Mouse (Mus musculus) heart, embryonic 12.5 days (tissue): ENCODE results near the gene Cavin1. TPM values are rescaled to one million over a fixed set of nuclear protein-coding genes. Genes with fewer than 3 reads are reported as not detected.

Experiments
- ATAC-seq: fragments of 200-750 bp; cut with Nextera tagmentation; 2 replicates; pipeline ENCODE4 v1.8.0; 2017; ENCODE audit warnings: moderate TSS enrichment, moderate library complexity; ENCODE audit not compliant: insufficient number of reproducible peaks, low FRiP score
- H3K27ac ChIP-seq: fragments of 300-500 bp; sonication (generic); 2 replicates; pipeline ENCODE4 v1.5.1; 2016; ENCODE audit warnings: mild to moderate bottlenecking, moderate library complexity; ENCODE audit not compliant: poor library complexity, severe bottlenecking
- H3K27me3 ChIP-seq: fragments of 300-500 bp; sonication (generic); replicated peaks from 2 replicates; pipeline ENCODE4 v1.6.1; 2016; ENCODE audit warnings: mild to moderate bottlenecking, moderate library complexity
- H3K36me3 ChIP-seq: fragments of 300-500 bp; sonication (generic); 2 replicates; pipeline ENCODE4 v1.6.1; 2016; ENCODE audit warnings: mild to moderate bottlenecking, moderate library complexity
- H3K4me1 ChIP-seq: fragments of 300-500 bp; sonication (generic); replicated peaks from 2 replicates; pipeline ENCODE4 v1.6.1; 2016; ENCODE audit warnings: mild to moderate bottlenecking
- H3K4me2 ChIP-seq: fragments of 300-500 bp; sonication (generic); 2 replicates; pipeline ENCODE4 v1.6.1; 2016; ENCODE audit warnings: mild to moderate bottlenecking, moderate library complexity
- H3K4me3 ChIP-seq: fragments of 300-500 bp; sonication (generic); 2 replicates; pipeline ENCODE4 v1.5.1; 2016; ENCODE audit warnings: mild to moderate bottlenecking
- H3K9ac ChIP-seq: fragments of 300-500 bp; sonication (generic); 2 replicates; pipeline ENCODE4 v1.6.1; 2016; ENCODE audit warnings: mild to moderate bottlenecking, moderate library complexity
- H3K9me3 ChIP-seq: fragments of 300-500 bp; sonication (generic); replicated peaks from 2 replicates; pipeline ENCODE4 v1.6.1; 2016; ENCODE audit warnings: mild to moderate bottlenecking, moderate library complexity
- WGBS: fragments of 180-500 bp; shearing (Covaris S2); methylation state at CpG from one replicate; pipeline ENCODE4 v1.1.7; 2016; 5-methylcytosine and 5-hydroxymethylcytosine counted together
- polyA plus RNA-seq: library from polyadenylated mRNA; unstranded; fragments of >200 nt; fragmentation: Nextera tagmentation; extraction: Ambion mirVana; gene quantifications from 2 replicates; pipeline ENCODE4 v1.2.1, GENCODE M21; 2016

The Cavin1 gene
- polyA plus RNA-seq, 1 experiment from 2014 or later: 348 TPM

DNA sequence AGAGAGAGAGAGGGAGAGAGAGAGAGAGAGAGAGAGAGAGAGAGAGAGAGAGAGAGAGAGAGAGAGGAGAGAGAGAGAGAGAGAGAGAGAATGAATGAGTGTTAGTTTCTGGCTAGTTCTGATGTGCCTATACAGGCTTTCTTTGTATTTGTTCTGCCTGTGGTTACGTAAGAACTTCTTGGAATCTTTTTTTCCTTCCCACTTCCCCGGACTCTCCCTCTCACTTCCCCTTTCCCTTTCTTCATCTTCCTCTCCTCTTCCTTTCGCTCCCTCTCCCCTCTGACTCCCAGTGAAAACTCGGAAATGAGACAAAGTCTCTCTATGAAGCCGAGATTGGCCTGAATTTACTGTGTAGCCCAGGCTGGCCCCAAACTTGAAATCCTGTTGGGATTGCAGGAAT is 24.0 kb upstream of the Cavin1 start:
- Histone ChIP-seq H3K36me3 (no peaks in the 10 kb centered on the region), H3K27ac (no peak overlapping the region), H3K4me3 (no peak overlapping the region), H3K9ac (no peak overlapping the region), H3K9me3 (no peaks in the 10 kb centered on the region), H3K4me1 (no peaks in the 10 kb centered on the region), H3K27me3 (no peaks in the 10 kb centered on the region), H3K4me2 (no peak overlapping the region)
- 71% methylated on average over 5 of the region's 5 CpGs for WGBS
- ATAC-seq: no peak

- Histone ChIP-seq H3K27me3 (no peaks in the 10 kb centered on the region), H3K36me3 (no peaks in the 10 kb centered on the region), H3K9ac (no peak overlapping the region), H3K4me1 (no peaks in the 10 kb centered on the region), H3K27ac (no peak overlapping the region), H3K4me3 (no peak overlapping the region), H3K4me2 (no peak overlapping the region), H3K9me3 (no peaks in the 10 kb centered on the region)
- ATAC-seq: no peak
- WGBS: 43% methylated on average over 9 of the region's 9 CpGs
Measured at GRCm38 (mm10) chr11:100994233-100994632, 23.5 kb upstream of the Cavin1 start.

DNA sequence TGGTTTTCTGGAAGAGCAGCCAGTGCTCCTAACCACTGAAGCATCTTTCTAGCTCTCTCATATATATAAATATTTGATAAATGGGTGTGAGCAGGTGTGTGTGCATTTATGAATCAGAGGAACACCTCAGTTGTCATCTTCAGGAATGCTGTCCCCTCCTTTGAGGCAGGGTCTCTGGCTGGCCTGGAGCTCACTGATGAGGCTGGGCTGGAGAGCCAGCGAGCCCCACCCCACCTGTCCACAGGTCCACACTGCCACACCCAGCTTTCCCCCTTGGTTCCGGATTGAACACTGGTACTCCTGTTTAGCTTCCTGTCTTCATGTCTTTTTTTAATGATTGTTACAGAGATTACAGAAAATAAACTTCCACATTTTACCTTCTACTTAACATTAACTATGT is 22.8 kb upstream of the Cavin1 start:
- Histone ChIP-seq H3K36me3 (no peaks in the 10 kb centered on the region), H3K4me2 (no peak overlapping the region), H3K9me3 (no peaks in the 10 kb centered on the region), H3K9ac (no peak overlapping the region), H3K4me1 (no peaks in the 10 kb centered on the region), H3K4me3 (no peak overlapping the region), H3K27ac (no peak overlapping the region), H3K27me3 (no peaks in the 10 kb centered on the region)
- WGBS: 81% methylated on average over 2 of the region's 2 CpGs
- no peak for ATAC-seq

DNA sequence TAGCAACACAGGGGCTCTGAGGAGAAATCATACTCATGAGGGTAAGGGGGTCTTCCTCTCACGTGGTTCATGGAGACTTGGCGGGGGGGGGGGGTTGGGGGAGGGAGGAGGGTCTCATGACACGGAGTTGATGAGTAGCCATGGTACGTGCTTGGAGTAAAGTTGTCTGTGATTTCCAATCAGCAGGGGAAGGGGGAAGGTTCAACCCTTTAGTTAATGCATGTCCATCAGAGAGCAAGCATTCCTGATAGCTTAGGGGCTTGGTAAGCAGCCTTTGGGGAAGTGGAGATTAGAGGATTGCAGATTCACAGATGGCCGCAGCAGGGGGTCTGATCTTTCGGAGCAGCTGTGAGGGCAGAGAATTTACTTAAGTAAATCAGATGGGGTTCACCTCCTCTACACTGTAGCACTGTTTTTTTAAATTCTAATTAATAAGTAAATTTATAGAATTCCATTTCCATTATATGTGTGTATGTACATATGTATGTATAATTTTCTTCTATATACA is 20.4 kb upstream of the Cavin1 start:
- Histone ChIP-seq H3K27me3 (no peaks in the 10 kb centered on the region), H3K4me2 (no peak overlapping the region), H3K4me3 (no peak overlapping the region), H3K36me3 (no peaks in the 10 kb centered on the region), H3K27ac (no peak overlapping the region), H3K9ac (no peak overlapping the region), H3K9me3 (no peaks in the 10 kb centered on the region), H3K4me1 (no peaks in the 10 kb centered on the region)
- ATAC-seq: no peak
- 23% methylated on average over 6 of the region's 6 CpGs for WGBS

DNA sequence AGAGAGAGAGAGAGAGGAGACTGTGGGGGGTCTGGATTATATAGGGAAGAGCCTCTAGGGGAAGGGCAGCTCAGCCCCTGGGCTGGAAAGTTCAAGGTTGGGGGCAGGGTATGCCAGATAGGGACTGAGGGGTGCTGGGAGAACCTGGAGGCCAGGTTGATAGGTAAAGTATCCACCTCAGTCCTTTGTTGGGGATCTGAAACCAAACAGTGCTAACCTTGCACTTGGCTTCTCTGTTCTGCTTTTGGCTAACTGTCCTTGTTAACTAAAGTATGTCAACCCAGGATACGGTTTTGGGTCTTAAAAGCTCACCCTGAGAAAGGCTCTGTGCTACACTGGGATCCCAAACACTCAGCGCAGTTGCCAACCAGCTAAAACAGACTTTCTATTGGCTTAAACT is 19.0 kb upstream of the Cavin1 start:
- Histone ChIP-seq H3K4me2 (no peak overlapping the region), H3K27me3 (no peaks in the 10 kb centered on the region), H3K4me3 (no peak overlapping the region), H3K4me1 (no peaks in the 10 kb centered on the region), H3K9me3 (no peaks in the 10 kb centered on the region), H3K9ac (no peak overlapping the region), H3K27ac (no peak overlapping the region), H3K36me3 (no peaks in the 10 kb centered on the region)
- no peak for ATAC-seq
- 62% methylated on average over 2 of the region's 2 CpGs for WGBS

DNA sequence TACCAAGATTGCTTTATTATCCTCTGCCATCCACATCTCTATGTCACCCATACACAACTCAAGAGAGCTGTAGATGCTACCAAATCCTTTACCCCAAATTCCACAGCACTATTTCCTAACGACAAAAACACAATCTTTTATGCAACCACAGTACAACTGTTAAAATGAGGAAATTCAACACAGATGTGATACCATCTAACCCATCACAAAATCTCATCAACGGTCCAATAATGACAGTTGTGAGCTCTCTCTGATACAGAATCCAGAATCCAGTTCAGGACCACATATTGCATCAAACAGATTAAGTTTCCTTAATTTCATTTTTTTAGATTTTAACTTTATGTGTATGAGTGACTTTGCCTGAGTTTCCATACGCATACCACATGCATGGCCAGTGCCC is 18.0 kb upstream of the Cavin1 start:
- no peak overlapping the region for H3K4me3 ChIP-seq
- no peak overlapping the region for H3K27ac ChIP-seq
- H3K9me3 ChIP-seq: no peaks in the 10 kb centered on the region
- H3K36me3 ChIP-seq: no peaks in the 10 kb centered on the region
- WGBS: 78% methylated on average over 3 of the region's 3 CpGs
- ATAC-seq: no peak
- peaks cover 1% of the 10 kb centered on the region; the same call in 1 of the 2 replicates for H3K4me1 ChIP-seq
- H3K4me2 ChIP-seq: no peak overlapping the region
- no peaks in the 10 kb centered on the region for H3K27me3 ChIP-seq
- H3K9ac ChIP-seq: no peak overlapping the region

DNA sequence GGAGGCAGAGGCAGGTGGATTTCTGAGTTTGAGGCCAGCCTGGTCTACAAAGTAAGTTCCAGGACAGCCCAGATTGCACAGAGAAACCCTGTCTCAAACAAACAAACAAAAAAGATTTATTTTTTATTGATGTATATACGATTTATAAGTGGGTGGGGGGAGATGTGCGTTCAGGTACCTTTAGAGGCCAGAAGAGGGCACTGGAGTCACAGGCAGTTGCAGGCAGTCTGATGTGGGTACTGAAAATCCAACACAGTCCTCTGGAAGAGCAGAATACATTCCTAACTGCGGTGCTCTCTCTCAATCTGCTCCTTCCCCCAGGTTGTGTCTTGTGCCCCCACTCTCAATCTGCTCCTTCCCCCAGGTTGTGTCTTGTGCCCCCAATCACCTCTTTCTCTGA is 14.9 kb upstream of the Cavin1 start:
- Histone ChIP-seq H3K36me3 (no peaks in the 10 kb centered on the region), H3K9ac (no peak overlapping the region), H3K27ac (no peak overlapping the region), H3K4me2 (no peak overlapping the region), H3K4me3 (no peak overlapping the region), H3K4me1 (peaks cover 11% of the 10 kb centered on the region), H3K9me3 (no peaks in the 10 kb centered on the region), H3K27me3 (no peaks in the 10 kb centered on the region)
- ATAC-seq: no peak
- 54% methylated on average over 3 of the region's 3 CpGs for WGBS

GRCm38 (mm10) chr11:100983778-100984131 is 13.1 kb upstream of the Cavin1 start:
- H3K9ac ChIP-seq: peak overlapping the region; percentile 76; the same call in 1 of the 2 replicates

DNA sequence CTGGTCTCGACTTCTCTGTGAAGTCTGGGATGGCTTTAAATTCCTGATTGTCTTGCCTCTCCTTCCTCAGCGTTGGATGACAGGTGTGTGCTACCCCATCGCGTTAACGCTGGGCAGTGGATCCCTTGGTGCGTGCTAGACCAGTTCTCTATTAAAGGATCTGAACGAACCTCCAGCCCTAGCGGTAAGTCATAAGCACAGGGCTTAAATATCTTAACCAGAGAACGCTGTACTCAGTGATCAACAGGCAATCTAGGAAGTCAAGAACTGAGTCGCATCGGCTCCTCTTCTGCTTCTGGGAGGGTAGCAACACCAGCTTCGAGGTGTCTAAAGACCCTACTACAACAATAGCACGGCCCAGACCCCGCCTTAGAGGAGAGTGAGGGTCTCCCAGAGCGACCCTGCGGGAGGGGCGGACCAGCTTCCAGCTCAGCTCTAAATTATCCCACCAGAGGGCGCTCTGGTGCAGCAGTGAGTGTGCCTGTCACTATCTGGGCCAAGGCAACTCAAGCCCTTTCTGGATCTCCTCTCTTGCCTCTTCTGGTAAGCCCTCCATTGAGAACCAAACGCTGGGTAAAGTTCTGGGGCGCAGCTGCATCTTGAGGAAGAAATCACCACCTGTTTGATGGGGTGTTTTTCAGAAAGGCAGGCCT is 12.6 kb upstream of the Cavin1 start:
- Histone ChIP-seq H3K27ac (no peak overlapping the region; the same call in 1 of the 2 replicates), H3K9me3 (no peaks in the 10 kb centered on the region), H3K4me1 (peaks cover 24% of the 10 kb centered on the region), H3K36me3 (no peaks in the 10 kb centered on the region), H3K4me2 (peak overlapping the region; percentile 79), H3K4me3 (peak overlapping the region; percentile 49), H3K27me3 (no peaks in the 10 kb centered on the region), H3K9ac (peak overlapping the region; percentile 76)
- 4% methylated on average over 20 of the region's 20 CpGs for WGBS
- peak; percentile 60; the same call in 1 of the 2 replicates for ATAC-seq

More at GRCm38 (mm10) chr11:100983778-100984131, 13.1 kb upstream of the Cavin1 start:
- ATAC-seq: no peak
- peak overlapping the region; percentile 79; the same call in 1 of the 2 replicates for H3K4me2 ChIP-seq
- H3K4me1 ChIP-seq: peaks cover 24% of the 10 kb centered on the region
- H3K27ac ChIP-seq: no peak overlapping the region
- no peaks in the 10 kb centered on the region for H3K36me3 ChIP-seq
- H3K27me3 ChIP-seq: no peaks in the 10 kb centered on the region
- H3K9me3 ChIP-seq: no peaks in the 10 kb centered on the region
- WGBS: 69% methylated on average over 7 of the region's 7 CpGs
- H3K4me3 ChIP-seq: no peak overlapping the region

DNA sequence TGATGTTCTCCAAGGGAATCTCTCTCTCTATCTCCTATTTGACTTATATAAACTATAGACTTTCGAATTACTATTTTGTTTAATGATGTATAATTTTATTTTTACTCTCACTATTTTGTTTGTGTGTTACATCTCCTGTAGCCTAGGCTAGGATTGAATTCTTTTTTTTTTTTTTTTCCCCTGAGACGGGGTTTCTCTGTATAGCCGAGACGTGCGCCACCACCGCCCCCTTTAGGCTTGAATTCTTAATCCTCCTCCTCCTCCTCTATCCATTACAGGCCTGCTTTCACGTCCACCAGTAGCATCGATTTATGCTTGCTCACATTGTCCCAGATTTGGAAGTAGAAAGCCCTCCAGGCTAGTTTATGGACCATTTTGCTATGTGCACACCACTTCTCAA is 11.4 kb upstream of the Cavin1 start:
- H3K4me2 ChIP-seq: no peak overlapping the region
- WGBS: 36% methylated on average over 8 of the region's 8 CpGs
- H3K4me3 ChIP-seq: no peak overlapping the region

DNA sequence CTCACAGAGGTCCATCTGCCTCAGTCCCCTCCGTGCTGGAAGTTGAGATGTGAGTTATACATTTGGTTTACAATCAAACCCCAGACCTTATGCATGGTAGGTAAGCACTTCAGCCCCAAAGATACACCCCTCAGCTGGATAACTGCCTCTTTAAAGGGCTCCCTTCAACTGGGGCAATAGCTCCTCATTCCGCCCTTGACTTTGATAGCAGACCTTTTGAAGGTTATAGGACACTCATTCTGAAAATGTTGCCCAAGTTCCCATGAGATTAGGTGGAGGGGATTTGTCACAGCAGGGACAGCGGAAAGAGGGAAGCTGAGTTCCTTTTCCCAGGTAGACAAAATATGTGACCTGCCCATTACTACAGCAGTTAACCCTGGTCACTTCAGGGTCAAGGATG is 10.5 kb upstream of the Cavin1 start:
- no peak overlapping the region for H3K27ac ChIP-seq
- no peaks in the 10 kb centered on the region for H3K27me3 ChIP-seq
- no peaks in the 10 kb centered on the region for H3K36me3 ChIP-seq
- no peak overlapping the region for H3K9ac ChIP-seq
- WGBS: 59% methylated on average over 3 of the region's 3 CpGs
- no peak overlapping the region for H3K4me3 ChIP-seq
- H3K4me2 ChIP-seq: no peak overlapping the region
- no peaks in the 10 kb centered on the region for H3K9me3 ChIP-seq
- ATAC-seq: no peak
- peaks cover 24% of the 10 kb centered on the region for H3K4me1 ChIP-seq

More for the DNA sequence above, 11.4 kb upstream of the Cavin1 start:
- H3K4me1 ChIP-seq: peaks cover 24% of the 10 kb centered on the region
- no peak overlapping the region for H3K27ac ChIP-seq
- no peaks in the 10 kb centered on the region for H3K27me3 ChIP-seq
- H3K9me3 ChIP-seq: no peaks in the 10 kb centered on the region
- H3K9ac ChIP-seq: no peak overlapping the region
- ATAC-seq: no peak
- H3K36me3 ChIP-seq: no peaks in the 10 kb centered on the region

DNA sequence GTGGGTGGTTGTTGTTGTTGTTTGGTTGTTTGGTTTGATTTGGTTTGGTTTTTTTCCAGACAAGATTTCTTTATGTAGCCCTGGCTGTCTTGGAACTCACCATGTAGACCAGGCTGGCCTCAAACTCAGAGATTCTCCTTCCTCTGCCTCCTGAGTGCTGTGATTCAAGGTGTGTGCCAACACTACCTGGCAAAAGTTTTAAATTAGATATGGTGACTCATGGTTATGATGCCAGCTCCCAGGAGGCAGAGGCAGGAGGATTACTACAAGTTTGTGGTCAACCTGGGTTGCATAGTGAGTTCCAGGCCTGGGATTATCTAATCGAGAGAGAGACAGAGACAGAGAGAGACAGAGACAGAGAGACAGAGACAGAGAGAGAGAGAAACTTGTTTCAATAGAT is 9.8 kb upstream of the Cavin1 start:
- Histone ChIP-seq H3K4me3 (no peak overlapping the region), H3K27me3 (no peaks in the 10 kb centered on the region), H3K27ac (peak overlapping the region; percentile 74), H3K36me3 (no peaks in the 10 kb centered on the region), H3K9me3 (no peaks in the 10 kb centered on the region), H3K4me2 (no peak overlapping the region), H3K9ac (no peak overlapping the region), H3K4me1 (peaks cover 26% of the 10 kb centered on the region)
- 67% methylated on average over 1 of the region's 1 CpGs for WGBS
- no peak for ATAC-seq
